Mouse (Mus musculus): ENCODE measurements around the gene 4930469K13Rik.
"Not testable (repeated sequence)": the region's sequence is repeated elsewhere in the genome, so short reads cannot be mapped to it uniquely, and the experiment has no call there.

The 4930469K13Rik gene

GRCm38 (mm10) chr11:34098422-34098821 is at the start of gene 4930469K13Rik:
4930469K13Rik (minus strand) TSS chr11:34098554.
- in situ Hi-C loops (cut with MboI; ENCODE audit: low sequenced_read_pairs): no loop called here

- in situ Hi-C loops (cut with MboI; ENCODE audit: low sequenced_read_pairs): no loop called here
Observed at GRCm38 (mm10) chr11:34146934-34147333, 48.6 kb upstream of the 4930469K13Rik start.

- in situ Hi-C loops (cut with MboI; ENCODE audit: low sequenced_read_pairs): no loop called here
Observed at GRCm38 (mm10) chr11:34144421-34144820, 46.1 kb upstream of the 4930469K13Rik start.

GRCm38 (mm10) chr11:34143984-34144383 is 45.6 kb upstream of the 4930469K13Rik start:
- in situ Hi-C loops (cut with MboI; ENCODE audit: low sequenced_read_pairs): no loop called here

GRCm38 (mm10) chr11:34139296-34139695 is 40.9 kb upstream of the 4930469K13Rik start:
- in situ Hi-C loops (cut with MboI; ENCODE audit: low sequenced_read_pairs): no loop called here

GRCm38 (mm10) chr11:34128412-34128811 is 30.1 kb upstream of the 4930469K13Rik start:
- in situ Hi-C loops (cut with MboI; ENCODE audit: low sequenced_read_pairs): no loop called here

GRCm38 (mm10) chr11:34125727-34126126 is 27.4 kb upstream of the 4930469K13Rik start:
- in situ Hi-C loops (cut with MboI; ENCODE audit: low sequenced_read_pairs): not testable (repeated sequence)

- in situ Hi-C loops (cut with MboI; ENCODE audit: low sequenced_read_pairs): no loop called here
Observed at GRCm38 (mm10) chr11:34124852-34125251, 26.5 kb upstream of the 4930469K13Rik start.

- in situ Hi-C loops (cut with MboI; ENCODE audit: low sequenced_read_pairs): no loop called here
Observed at GRCm38 (mm10) chr11:34123147-34123546, 24.8 kb upstream of the 4930469K13Rik start.

- in situ Hi-C loops (cut with MboI; ENCODE audit: low sequenced_read_pairs): no loop called here
Observed at GRCm38 (mm10) chr11:34118319-34118718, 20.0 kb upstream of the 4930469K13Rik start.

- in situ Hi-C loops (cut with MboI; ENCODE audit: low sequenced_read_pairs): no loop called here
Observed at GRCm38 (mm10) chr11:34117581-34117980, 19.2 kb upstream of the 4930469K13Rik start.

- in situ Hi-C loops (cut with MboI; ENCODE audit: low sequenced_read_pairs): no loop called here
Observed at GRCm38 (mm10) chr11:34116572-34117135, 18.3 kb upstream of the 4930469K13Rik start.

- in situ Hi-C loops (cut with MboI; ENCODE audit: low sequenced_read_pairs): no loop called here
Observed at GRCm38 (mm10) chr11:34113760-34114159, 15.4 kb upstream of the 4930469K13Rik start.

- in situ Hi-C loops (cut with MboI; ENCODE audit: low sequenced_read_pairs): no loop called here
Observed at GRCm38 (mm10) chr11:34112781-34113380, 14.5 kb upstream of the 4930469K13Rik start.

GRCm38 (mm10) chr11:34111940-34112339 is 13.6 kb upstream of the 4930469K13Rik start:
- in situ Hi-C loops (cut with MboI; ENCODE audit: low sequenced_read_pairs): no loop called here

- in situ Hi-C loops (cut with MboI; ENCODE audit: low sequenced_read_pairs): no loop called here
Observed at GRCm38 (mm10) chr11:34109260-34109659, 10.9 kb upstream of the 4930469K13Rik start.

GRCm38 (mm10) chr11:34104919-34105318 is 6.6 kb upstream of the 4930469K13Rik start:
- in situ Hi-C loops (cut with MboI; ENCODE audit: low sequenced_read_pairs): no loop called here

- in situ Hi-C loops (cut with MboI; ENCODE audit: low sequenced_read_pairs): no loop called here
Observed at GRCm38 (mm10) chr11:34101827-34102226, 3.5 kb upstream of the 4930469K13Rik start.

- in situ Hi-C loops (cut with MboI; ENCODE audit: low sequenced_read_pairs): loop anchor here (10.0 kb wide), 1 partner anchor 122 kb away; the partner anchor contains the start of gene Kcnmb1
Observed at GRCm38 (mm10) chr11:34087064-34087463, 11.3 kb downstream of the 4930469K13Rik start.

GRCm38 (mm10) chr11:34086164-34086751 is 12.1 kb downstream of the 4930469K13Rik start:
- in situ Hi-C loops (cut with MboI; ENCODE audit: low sequenced_read_pairs): loop anchor here (10.0 kb wide), 1 partner anchor 121 kb away; the partner anchor contains the start of gene Kcnmb1

- in situ Hi-C loops (cut with MboI; ENCODE audit: low sequenced_read_pairs): loop anchor here (10.0 kb wide), 1 partner anchor 120 kb away; the partner anchor contains the start of gene Kcnmb1
Observed at GRCm38 (mm10) chr11:34084639-34085038, 13.7 kb downstream of the 4930469K13Rik start.

GRCm38 (mm10) chr11:34083795-34084194 is 14.6 kb downstream of the 4930469K13Rik start:
- in situ Hi-C loops (cut with MboI; ENCODE audit: low sequenced_read_pairs): loop anchor here (10.0 kb wide), 1 partner anchor 119 kb away; the partner anchor contains the start of gene Kcnmb1

All from CH12F3 (cell line).